17 mouse cellular contexts compared by ENCODE assay signal in the genomic region with DNA sequence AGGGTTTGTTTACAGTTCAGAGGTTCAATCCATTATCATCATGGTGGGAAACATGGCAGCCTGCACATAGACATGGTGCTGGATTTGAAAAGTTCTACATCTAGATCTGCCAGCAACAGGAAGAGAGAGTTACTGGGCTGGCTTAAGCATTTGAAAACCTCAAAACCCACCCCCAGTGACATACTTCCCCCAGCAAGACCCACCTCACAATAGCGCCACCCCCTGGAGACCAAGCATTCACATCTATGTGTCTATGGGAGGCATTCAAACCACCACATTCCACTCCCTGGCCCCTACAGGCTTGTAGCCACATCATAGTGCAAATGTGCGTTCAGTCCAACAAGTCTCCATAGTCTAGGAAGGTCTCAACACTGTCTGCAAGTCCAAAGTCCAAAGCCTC.
DNase-seq lines count a peak whose midpoint lies in the region; ATAC-seq and TF ChIP-seq lines count a peak whose summit lies in the region.
"Had no signal": no experiment of that assay in that cellular context is flagged by ENCODE, and none has a peak within 500 bp of the region (broad histone marks: within the 10 kb centered on the region; RNA-seq: fewer than 3 reads in every experiment).

No protein-coding gene starts in this region.

- WGBS in hindbrain, postnatal 0 days = 87% methylated on average over 2 of the region's 2 CpGs
- 94% methylated on average over 2 of the region's 2 CpGs for WGBS in hindbrain, embryonic 13.5 days
- 94% methylated on average over 2 of the region's 2 CpGs for WGBS in midbrain, embryonic 14.5 days
- 91% methylated on average over 2 of the region's 2 CpGs for WGBS in midbrain, embryonic 13.5 days

- H3K4me2 ChIP-seq in hindbrain, postnatal 0 days (ENCODE audit: low read depth, low read length) = no peak overlapping the region
- H3K4me2 ChIP-seq in hindbrain, embryonic 13.5 days = no peak overlapping the region
- H3K4me2 ChIP-seq in midbrain, embryonic 14.5 days (ENCODE audit: low read length) = no peak overlapping the region
- no peak overlapping the region for H3K4me2 ChIP-seq in midbrain, embryonic 13.5 days (replicated peaks)
- H3K4me2 ChIP-seq: hindbrain, embryonic 14.5 days; limb, embryonic 13.5 days; liver, embryonic 15.5 days; neural tube, embryonic 13.5 days had no signal

- ATAC-seq in hindbrain, postnatal 0 days = no peak
- ATAC-seq in hindbrain, embryonic 13.5 days (ENCODE audit: low FRiP score) = no peak
- ATAC-seq in midbrain, embryonic 14.5 days (ENCODE audit: low FRiP score, low TSS enrichment) = 0 out of 2 replicates have a peak, but pooled peaks have one; percentile 34
- ATAC-seq in midbrain, embryonic 13.5 days = no peak

- H3K27ac ChIP-seq in hindbrain, postnatal 0 days = no peak overlapping the region
- H3K27ac ChIP-seq in hindbrain, embryonic 13.5 days = no peak overlapping the region
- H3K27ac ChIP-seq in midbrain, embryonic 14.5 days (replicated peaks; ENCODE audit: low read depth, low read length) = no peak overlapping the region
- no peak overlapping the region for H3K27ac ChIP-seq in midbrain, embryonic 13.5 days
- H3K27ac ChIP-seq in ES-Bruce4 (ENCODE audit: insufficient read depth, low read length) = no peak overlapping the region
- H3K27ac ChIP-seq: hindbrain, embryonic 14.5 days; left cerebral cortex, adult 2 months; limb, embryonic 13.5 days; liver, embryonic 15.5 days; neural tube, embryonic 13.5 days had no signal

- peak; percentile 35 for TF ChIP-seq CTCF in hindbrain, postnatal 0 days (IDR thresholded peaks at IDR 0.05; ENCODE audit: low read depth)
- peak; percentile 39 for TF ChIP-seq CTCF in ES-Bruce4 (IDR thresholded peaks at IDR 0.05; ENCODE audit: low read depth, low read length)

- H3K36me3 ChIP-seq in hindbrain, postnatal 0 days (ENCODE audit: insufficient read depth, low read length) = no peaks in the 10 kb centered on the region
- H3K36me3 ChIP-seq in hindbrain, embryonic 13.5 days = no peaks in the 10 kb centered on the region
- no peaks in the 10 kb centered on the region for H3K36me3 ChIP-seq in midbrain, embryonic 14.5 days (ENCODE audit: control insufficient read depth, insufficient read depth, low read length)
- no peaks in the 10 kb centered on the region for H3K36me3 ChIP-seq in midbrain, embryonic 13.5 days
- no peaks in the 10 kb centered on the region for H3K36me3 ChIP-seq in ES-Bruce4 (ENCODE audit: control insufficient read depth, insufficient read depth, low read length, poor library complexity, severe bottlenecking)
- H3K36me3 ChIP-seq: limb, embryonic 13.5 days; liver, embryonic 15.5 days; neural tube, embryonic 13.5 days had no signal

- no peak for DNase-seq in hindbrain, postnatal 0 days (ENCODE audit: low spot score)
- DNase-seq in midbrain, embryonic 14.5 days = no peak
- peak; percentile 28 for DNase-seq in induced T-regulatory cell, adult 2 months (ENCODE audit: low read depth)
- no peak for DNase-seq in gastrocnemius, adult 18-20 months (ENCODE audit: low spot score)
- DNase-seq: adrenal gland, adult 2 months; cerebellum, adult 11-12 months; gastrocnemius, postnatal 10 days; heart, postnatal 10 days; kidney, adult 2 months had no signal

- no peaks in the 10 kb centered on the region for H3K4me1 ChIP-seq in hindbrain, postnatal 0 days (ENCODE audit: insufficient read depth, low read length)
- H3K4me1 ChIP-seq in hindbrain, embryonic 13.5 days (replicated peaks) = peaks cover 4% of the 10 kb centered on the region; the same call in 1 of the 2 replicates
- no peaks in the 10 kb centered on the region for H3K4me1 ChIP-seq in midbrain, embryonic 14.5 days (ENCODE audit: control insufficient read depth, insufficient read depth, low read length)
- H3K4me1 ChIP-seq in midbrain, embryonic 13.5 days (replicated peaks) = 0 out of 2 replicates have a peak, but pooled peaks cover 3% of the 10 kb centered on the region
- H3K4me1 ChIP-seq in ES-Bruce4 (ENCODE audit: control insufficient read depth, insufficient read depth, low read length) = no peaks in the 10 kb centered on the region
- H3K4me1 ChIP-seq: limb, embryonic 13.5 days; liver, embryonic 15.5 days had no signal

- H3K9me3 ChIP-seq in hindbrain, postnatal 0 days (ENCODE audit: low read length) = no peaks in the 10 kb centered on the region
- no peaks in the 10 kb centered on the region for H3K9me3 ChIP-seq in hindbrain, embryonic 13.5 days
- no peaks in the 10 kb centered on the region for H3K9me3 ChIP-seq in midbrain, embryonic 14.5 days (ENCODE audit: control insufficient read depth, low read length)
- no peaks in the 10 kb centered on the region for H3K9me3 ChIP-seq in midbrain, embryonic 13.5 days
- H3K9me3 ChIP-seq in ES-Bruce4 (replicated peaks; ENCODE audit: control insufficient read depth, insufficient read depth, low read length, poor library complexity, severe bottlenecking) = no peaks in the 10 kb centered on the region
- H3K9me3 ChIP-seq: limb, embryonic 13.5 days; liver, embryonic 15.5 days; neural tube, embryonic 13.5 days had no signal

- H3K4me3 ChIP-seq in hindbrain, postnatal 0 days (ENCODE audit: low read length) = no peak overlapping the region
- no peak overlapping the region for H3K4me3 ChIP-seq in hindbrain, embryonic 13.5 days
- H3K4me3 ChIP-seq in midbrain, embryonic 14.5 days (replicated peaks; ENCODE audit: low read depth, low read length) = no peak overlapping the region
- H3K4me3 ChIP-seq in midbrain, embryonic 13.5 days (replicated peaks) = no peak overlapping the region
- no peak overlapping the region for H3K4me3 ChIP-seq in ES-Bruce4 (ENCODE audit: low read depth, low read length)
- H3K4me3 ChIP-seq: left cerebral cortex, adult 2 months; limb, embryonic 13.5 days; liver, embryonic 15.5 days; neural tube, embryonic 13.5 days had no signal

- no peak overlapping the region for H3K9ac ChIP-seq in hindbrain, postnatal 0 days (replicated peaks; ENCODE audit: low read length)
- no peak overlapping the region for H3K9ac ChIP-seq in hindbrain, embryonic 13.5 days
- H3K9ac ChIP-seq in midbrain, embryonic 14.5 days (replicated peaks; ENCODE audit: low read length) = no peak overlapping the region
- H3K9ac ChIP-seq in midbrain, embryonic 13.5 days (replicated peaks) = no peak overlapping the region
- H3K9ac ChIP-seq in ES-Bruce4 (ENCODE audit: low read depth, poor library complexity, severe bottlenecking) = no peak overlapping the region
- H3K9ac ChIP-seq: liver, embryonic 15.5 days had no signal

- no peak for TF ChIP-seq POLR2A in ES-Bruce4 (IDR thresholded peaks at IDR 0.05; ENCODE audit: insufficient read depth, low read length)

- no peak for TF ChIP-seq EP300 in ES-Bruce4 (IDR thresholded peaks at IDR 0.05; ENCODE audit: insufficient read depth, low read depth, low read length)

- no peaks in the 10 kb centered on the region for H3K27me3 ChIP-seq in hindbrain, postnatal 0 days (ENCODE audit: insufficient read depth, low read length)
- H3K27me3 ChIP-seq in hindbrain, embryonic 13.5 days = no peaks in the 10 kb centered on the region
- H3K27me3 ChIP-seq in midbrain, embryonic 14.5 days (ENCODE audit: control insufficient read depth, insufficient read depth, low read length) = no peaks in the 10 kb centered on the region
- H3K27me3 ChIP-seq in midbrain, embryonic 13.5 days = no peaks in the 10 kb centered on the region
- no peaks in the 10 kb centered on the region for H3K27me3 ChIP-seq in ES-Bruce4 (ENCODE audit: control insufficient read depth, insufficient read depth, low read length, poor library complexity, severe bottlenecking)
- H3K27me3 ChIP-seq: limb, embryonic 13.5 days; liver, embryonic 15.5 days; neural tube, embryonic 13.5 days had no signal
